Mouse (Mus musculus): Measurements from ENCODE around the gene Chrne. TPM values are rescaled to one million over a fixed set of nuclear protein-coding genes. Genes with fewer than 3 reads are reported as not detected.

Gene Chrne
- polyA plus RNA-seq, 1 experiment: 0.99 TPM

DNA sequence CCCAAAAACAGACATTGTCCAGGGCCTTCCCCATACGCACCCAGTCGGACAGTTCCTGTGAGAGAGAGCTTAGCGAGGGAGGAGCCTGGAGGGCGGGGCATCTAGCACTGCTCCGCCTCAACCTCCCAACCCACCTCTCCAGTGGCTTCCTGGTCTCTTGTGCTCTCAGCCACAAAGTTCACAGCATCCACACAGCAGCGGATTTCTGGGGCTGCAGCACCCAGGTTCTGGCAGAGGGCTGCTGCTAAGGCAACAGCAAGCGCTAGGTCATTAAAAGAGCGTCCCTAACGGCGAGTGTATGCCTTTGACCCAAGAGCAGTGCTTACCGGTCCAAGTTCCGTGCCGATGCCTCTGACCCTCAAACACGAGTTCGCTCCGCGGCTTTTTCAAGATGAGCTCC is 3.9 kb downstream of the Chrne start:
- under 1% methylated on average over 17 of the region's 17 CpGs for WGBS
- Histone ChIP-seq H3K27me3 (ENCODE audit: control insufficient read depth, insufficient read depth, low read length) (no peaks in the 10 kb centered on the region), H3K27ac (ENCODE audit: insufficient read depth, low read length) (peak overlapping the region; percentile 41), H3K4me3 (ENCODE audit: extremely low read depth, insufficient read depth, insufficient read length) (peak overlapping the region; percentile 53), H3K36me3 (ENCODE audit: control insufficient read depth, insufficient read depth, low read length) (peaks cover 10% of the 10 kb centered on the region), H3K4me1 (ENCODE audit: control insufficient read depth, insufficient read depth, insufficient read length) (peaks cover 8% of the 10 kb centered on the region; the same call in 1 of the 2 replicates)
- peak; percentile 33 for TF ChIP-seq POLR2A (IDR thresholded peaks at IDR 0.05; ENCODE audit: low read depth, low read length)
- TF ChIP-seq CTCF (IDR thresholded peaks at IDR 0.05; ENCODE audit: extremely low read depth, insufficient read depth, insufficient read length, insufficient replicate concordance): no peak
- peak; percentile 56 to 74 for DNase-seq (ENCODE audit: low read depth in 1 of 2, low spot score in 2 of 2)

DNA sequence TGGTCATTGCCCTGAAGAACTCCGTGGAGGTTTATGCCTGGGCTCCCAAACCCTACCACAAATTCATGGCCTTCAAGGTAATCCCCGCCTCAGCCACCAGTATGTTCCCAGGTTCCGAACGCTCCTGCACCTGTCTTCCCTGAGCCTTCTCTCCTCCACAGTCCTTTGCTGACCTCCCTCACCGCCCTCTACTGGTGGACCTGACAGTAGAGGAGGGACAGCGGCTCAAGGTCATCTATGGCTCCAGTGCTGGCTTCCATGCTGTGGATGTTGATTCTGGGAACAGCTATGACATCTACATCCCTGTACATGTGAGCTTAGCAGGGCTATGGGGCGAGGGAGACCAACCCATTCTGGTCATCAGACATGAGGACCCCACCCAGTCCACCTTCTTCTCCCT is 6.5 kb downstream of the Chrne start:
- Histone ChIP-seq H3K4me3 (ENCODE audit: extremely low read depth, insufficient read depth, insufficient read length) (no peak overlapping the region), H3K4me1 (ENCODE audit: control insufficient read depth, insufficient read depth, insufficient read length) (peaks cover 8% of the 10 kb centered on the region; the same call in 1 of the 2 replicates), H3K27ac (ENCODE audit: insufficient read depth, low read length) (no peak overlapping the region), H3K36me3 (ENCODE audit: control insufficient read depth, insufficient read depth, low read length) (peaks cover 27% of the 10 kb centered on the region), H3K27me3 (ENCODE audit: control insufficient read depth, insufficient read depth, low read length) (no peaks in the 10 kb centered on the region)
- no peak for DNase-seq (ENCODE audit: low read depth in 1 of 2, low spot score in 2 of 2)
- WGBS: 96% methylated on average over 7 of the region's 7 CpGs
- no peak for TF ChIP-seq POLR2A (IDR thresholded peaks at IDR 0.05; ENCODE audit: low read depth, low read length)
- TF ChIP-seq CTCF (IDR thresholded peaks at IDR 0.05; ENCODE audit: extremely low read depth, insufficient read depth, insufficient read length, insufficient replicate concordance): no peak

DNA sequence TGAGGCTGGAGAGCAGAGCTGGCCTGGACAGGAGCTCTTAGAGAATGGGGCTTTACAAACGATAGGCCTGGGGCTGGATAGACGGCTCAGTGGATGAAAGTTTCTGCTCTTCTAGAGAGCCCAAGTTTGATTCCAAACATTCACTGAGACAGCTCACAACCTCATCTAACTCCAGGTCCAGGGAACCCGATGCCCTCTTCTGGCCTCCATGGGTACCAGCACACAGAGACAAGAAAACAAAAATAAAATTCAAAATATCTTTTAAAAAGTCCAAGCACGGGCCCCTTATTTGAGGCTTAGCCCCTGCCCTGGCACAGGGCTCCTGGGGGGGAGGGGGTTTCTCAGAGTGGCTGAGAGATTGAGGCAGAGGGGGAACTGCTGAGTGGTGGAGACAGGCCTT is 8.3 kb downstream of the Chrne start:
- no peak overlapping the region for H3K4me3 ChIP-seq (ENCODE audit: extremely low read depth, insufficient read depth, insufficient read length)
- TF ChIP-seq CTCF (IDR thresholded peaks at IDR 0.05; ENCODE audit: extremely low read depth, insufficient read depth, insufficient read length, insufficient replicate concordance) (no peak), POLR2A (IDR thresholded peaks at IDR 0.05; ENCODE audit: low read depth, low read length) (no peak)
- H3K36me3 ChIP-seq (ENCODE audit: control insufficient read depth, insufficient read depth, low read length): peaks cover 38% of the 10 kb centered on the region
- peaks cover 8% of the 10 kb centered on the region; the same call in 1 of the 2 replicates for H3K4me1 ChIP-seq (ENCODE audit: control insufficient read depth, insufficient read depth, insufficient read length)
- DNase-seq (ENCODE audit: low read depth in 1 of 2, low spot score in 2 of 2): no peak
- H3K27ac ChIP-seq (ENCODE audit: insufficient read depth, low read length): no peak overlapping the region
- no peaks in the 10 kb centered on the region for H3K27me3 ChIP-seq (ENCODE audit: control insufficient read depth, insufficient read depth, low read length)
- 92% methylated on average over 4 of the region's 4 CpGs for WGBS

DNA sequence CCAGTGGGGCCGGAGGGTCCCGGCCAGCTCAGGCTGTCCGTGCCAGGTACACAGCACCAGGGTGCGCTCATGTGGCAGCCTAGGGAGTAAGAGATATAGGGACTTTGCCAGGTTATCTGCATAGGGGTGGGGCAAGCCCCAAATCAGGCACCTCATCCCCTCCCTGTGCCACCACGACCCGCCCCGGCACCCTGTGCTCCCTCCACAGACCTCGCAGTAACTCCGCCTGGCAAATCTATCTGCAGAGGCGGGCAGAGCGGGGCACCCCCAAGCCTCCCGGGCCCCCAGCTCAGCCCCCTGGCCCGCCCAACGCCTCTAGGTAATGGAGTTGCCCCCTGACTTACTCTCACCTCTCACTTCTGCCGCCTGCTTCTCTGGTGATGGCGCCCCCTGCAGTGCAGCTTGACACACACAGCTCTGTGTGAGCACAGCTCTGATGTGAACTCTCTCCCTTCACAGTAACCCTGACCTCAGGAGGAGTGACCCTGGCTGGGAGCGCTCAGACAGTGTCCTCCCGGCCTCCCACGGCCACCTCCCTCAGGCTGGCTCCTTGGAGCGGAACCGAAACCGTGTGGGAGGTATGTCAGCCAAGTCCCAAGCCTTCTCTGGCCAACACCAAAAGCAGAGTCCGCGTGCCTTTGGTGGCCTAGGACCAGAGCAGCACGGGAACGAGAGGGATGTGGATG is 10.5 kb downstream of the Chrne start:
- WGBS: 92% methylated on average over 26 of the region's 26 CpGs
- Histone ChIP-seq H3K36me3 (ENCODE audit: control insufficient read depth, insufficient read depth, low read length) (peaks cover 42% of the 10 kb centered on the region), H3K27me3 (ENCODE audit: control insufficient read depth, insufficient read depth, low read length) (no peaks in the 10 kb centered on the region), H3K4me3 (ENCODE audit: extremely low read depth, insufficient read depth, insufficient read length) (no peak overlapping the region), H3K27ac (ENCODE audit: insufficient read depth, low read length) (no peak overlapping the region), H3K4me1 (ENCODE audit: control insufficient read depth, insufficient read depth, insufficient read length) (no peaks in the 10 kb centered on the region)
- peak in 1 of 2 experiments; percentile 30 for DNase-seq (ENCODE audit: low read depth in 1 of 2, low spot score in 2 of 2)
- TF ChIP-seq POLR2A (IDR thresholded peaks at IDR 0.05; ENCODE audit: low read depth, low read length) (no peak), CTCF (IDR thresholded peaks at IDR 0.05; ENCODE audit: extremely low read depth, insufficient read depth, insufficient read length, insufficient replicate concordance) (peak; percentile 19; the same call in 1 of the 2 replicates)

DNA sequence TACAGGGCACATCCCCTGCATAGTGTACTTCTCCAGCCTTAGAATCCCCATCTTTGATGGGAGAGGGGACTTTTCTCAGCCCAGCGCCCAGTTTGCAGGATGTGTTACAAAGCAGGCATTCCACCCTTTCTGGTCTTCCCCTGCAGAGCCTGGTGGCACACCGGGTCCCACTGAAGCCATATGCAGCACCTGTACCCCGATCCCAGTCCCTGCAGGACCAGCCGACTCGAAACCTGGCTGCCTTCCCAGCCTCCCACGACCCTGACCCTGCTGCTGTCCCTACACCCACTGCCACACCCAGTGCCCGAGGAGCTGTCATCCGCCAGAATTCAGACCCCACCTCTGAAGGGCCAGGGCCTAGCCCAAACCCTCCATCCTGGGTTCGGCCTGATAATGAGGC is 11.4 kb downstream of the Chrne start:
- TF ChIP-seq CTCF (IDR thresholded peaks at IDR 0.05; ENCODE audit: extremely low read depth, insufficient read depth, insufficient read length, insufficient replicate concordance): no peak
- no peak for TF ChIP-seq POLR2A (IDR thresholded peaks at IDR 0.05; ENCODE audit: low read depth, low read length)
- no peak overlapping the region for H3K27ac ChIP-seq (ENCODE audit: insufficient read depth, low read length)
- H3K4me1 ChIP-seq (ENCODE audit: control insufficient read depth, insufficient read depth, insufficient read length): no peaks in the 10 kb centered on the region
- no peak for DNase-seq (ENCODE audit: low read depth in 1 of 2, low spot score in 2 of 2)
- 87% methylated on average over 9 of the region's 9 CpGs for WGBS
- H3K4me3 ChIP-seq (ENCODE audit: extremely low read depth, insufficient read depth, insufficient read length): no peak overlapping the region
- no peaks in the 10 kb centered on the region for H3K27me3 ChIP-seq (ENCODE audit: control insufficient read depth, insufficient read depth, low read length)
- H3K36me3 ChIP-seq (ENCODE audit: control insufficient read depth, insufficient read depth, low read length): peaks cover 39% of the 10 kb centered on the region

DNA sequence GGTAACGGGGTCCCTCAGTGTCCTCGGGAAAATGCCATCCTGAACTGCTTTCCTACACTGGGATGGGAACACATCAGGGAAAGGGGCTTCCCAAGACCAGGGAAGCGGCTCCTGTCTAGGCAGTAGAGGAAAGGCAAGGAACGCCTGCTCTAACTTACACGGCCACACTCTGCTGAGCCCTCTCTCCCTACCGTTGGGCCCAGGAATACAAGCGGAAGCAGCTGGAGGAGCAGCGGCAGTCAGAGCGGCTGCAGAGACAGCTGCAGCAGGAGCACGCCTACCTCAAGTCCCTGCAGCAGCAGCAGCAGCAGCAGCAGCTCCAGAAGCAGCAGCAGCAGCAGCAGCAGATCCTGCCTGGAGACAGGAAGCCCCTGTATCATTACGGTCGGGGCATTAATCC is 12.3 kb downstream of the Chrne start:
- H3K4me1 ChIP-seq (ENCODE audit: control insufficient read depth, insufficient read depth, insufficient read length): no peaks in the 10 kb centered on the region
- 95% methylated on average over 12 of the region's 12 CpGs for WGBS
- H3K27ac ChIP-seq (ENCODE audit: insufficient read depth, low read length): no peak overlapping the region
- no peak overlapping the region for H3K4me3 ChIP-seq (ENCODE audit: extremely low read depth, insufficient read depth, insufficient read length)
- TF ChIP-seq POLR2A (IDR thresholded peaks at IDR 0.05; ENCODE audit: low read depth, low read length) (no peak), CTCF (IDR thresholded peaks at IDR 0.05; ENCODE audit: extremely low read depth, insufficient read depth, insufficient read length, insufficient replicate concordance) (no peak)
- no peak for DNase-seq (ENCODE audit: low read depth in 1 of 2, low spot score in 2 of 2)
- H3K27me3 ChIP-seq (ENCODE audit: control insufficient read depth, insufficient read depth, low read length): no peaks in the 10 kb centered on the region
- H3K36me3 ChIP-seq (ENCODE audit: control insufficient read depth, insufficient read depth, low read length): peaks cover 34% of the 10 kb centered on the region

DNA sequence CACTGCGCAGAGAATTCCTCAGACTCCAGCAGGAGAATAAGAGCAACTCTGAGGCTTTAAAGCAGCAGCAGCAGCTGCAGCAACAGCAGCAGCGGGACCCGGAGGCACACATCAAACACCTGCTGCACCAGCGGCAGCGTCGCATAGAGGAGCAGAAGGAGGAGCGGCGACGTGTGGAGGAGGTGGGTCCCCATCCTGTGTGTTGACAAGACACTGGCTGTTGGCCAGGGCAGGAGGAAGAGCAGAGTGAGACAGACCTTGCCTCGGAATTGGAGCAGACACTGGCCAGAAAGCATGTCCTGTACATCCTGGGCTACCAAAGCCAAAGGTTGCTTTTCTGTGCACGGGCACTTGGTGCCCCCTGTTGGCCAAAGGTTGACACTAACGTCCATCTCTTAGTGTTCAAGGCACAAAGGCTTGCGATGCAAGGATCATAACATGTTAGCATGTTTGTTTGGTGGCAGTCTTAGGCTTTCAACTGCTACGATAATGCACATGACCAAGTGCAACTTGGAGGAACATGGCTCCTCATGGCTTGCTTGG is 13.9 kb downstream of the Chrne start:
- Histone ChIP-seq H3K27me3 (ENCODE audit: control insufficient read depth, insufficient read depth, low read length) (no peaks in the 10 kb centered on the region), H3K27ac (ENCODE audit: insufficient read depth, low read length) (no peak overlapping the region), H3K4me1 (ENCODE audit: control insufficient read depth, insufficient read depth, insufficient read length) (no peaks in the 10 kb centered on the region), H3K36me3 (ENCODE audit: control insufficient read depth, insufficient read depth, low read length) (peaks cover 33% of the 10 kb centered on the region), H3K4me3 (ENCODE audit: extremely low read depth, insufficient read depth, insufficient read length) (no peak overlapping the region)
- peak in 1 of 2 experiments; percentile 73 for DNase-seq (ENCODE audit: low read depth in 1 of 2, low spot score in 2 of 2)
- TF ChIP-seq POLR2A (IDR thresholded peaks at IDR 0.05; ENCODE audit: low read depth, low read length) (no peak), CTCF (IDR thresholded peaks at IDR 0.05; ENCODE audit: extremely low read depth, insufficient read depth, insufficient read length, insufficient replicate concordance) (peak; percentile 88; the same call in 1 of the 2 replicates)
- WGBS: 69% methylated on average over 14 of the region's 14 CpGs

All from spleen, adult 2 months (tissue).